Mouse (Mus musculus) liver, adult 2 months (tissue): Measurements from ENCODE around the gene Tesmin.

Source experiments
- CTCF ChIP-seq: fragments of 200-500 bp; IDR thresholded peaks from 2 replicates; pipeline ENCODE4 v1.5.1; 2011; ENCODE audit warnings: low read depth, low read length, control low read depth
- POLR2A ChIP-seq: fragments of 200-500 bp; IDR thresholded peaks from 2 replicates; pipeline ENCODE4 v1.6.1; 2011; ENCODE audit warnings: low read length, control low read depth; ENCODE audit not compliant: insufficient read depth; ENCODE audit errors: extremely low read depth

DNA sequence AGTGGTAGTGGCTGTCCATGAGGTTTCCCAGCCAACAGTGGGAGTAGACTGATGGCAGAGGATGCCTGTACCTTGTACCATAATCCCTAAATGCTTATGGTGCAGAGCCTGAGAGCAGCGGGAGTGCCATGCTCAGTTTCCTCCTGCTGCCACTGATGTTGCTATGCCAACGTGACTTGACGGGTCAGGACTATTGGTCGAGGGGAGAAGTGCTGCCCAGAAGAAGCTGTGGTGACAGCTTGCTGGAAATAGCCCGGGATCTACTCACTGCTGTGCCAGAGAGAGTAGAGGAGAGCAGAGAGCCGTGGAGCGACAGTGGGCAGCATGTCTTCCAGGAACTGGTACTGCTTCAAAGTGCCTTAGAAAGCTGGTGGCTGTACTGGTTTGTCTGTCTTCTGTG is 13.3 kb downstream of the Tesmin start:
- TF ChIP-seq CTCF (no peak), POLR2A (no peak)
